In genomic region chr11:98964616-98965415, GRCm38 (mm10) we compare ENCODE assay signal across 9 mouse cellular contexts. TPM values are rescaled to one million over a fixed set of nuclear protein-coding genes. Genes with fewer than 3 reads are reported as not detected.
DNase-seq lines count a peak whose midpoint lies in the region; ATAC-seq and TF ChIP-seq lines count a peak whose summit lies in the region.
"Had no signal": no experiment of that assay in that cellular context is flagged by ENCODE, and none has a peak within 500 bp of the region (broad histone marks: within the 10 kb centered on the region; RNA-seq: fewer than 3 reads in every experiment).

No protein-coding gene starts in this region.

- no peaks in the 10 kb centered on the region for H3K27me3 ChIP-seq in testis, adult 2 months (ENCODE audit: control insufficient read depth, insufficient read depth, low read length)
- H3K27me3 ChIP-seq in forebrain, embryonic 16.5 days (replicated peaks; ENCODE audit: control insufficient read depth, insufficient read depth, low read length): peaks cover 12% of the 10 kb centered on the region
- H3K27me3 ChIP-seq in hindbrain, embryonic 16.5 days (replicated peaks; ENCODE audit: control insufficient read depth, insufficient read depth, low read length): no peaks in the 10 kb centered on the region

- no peak for DNase-seq in testis, postnatal 10 days (ENCODE audit: low spot score)
- peak; percentile 21 to 39 for DNase-seq in lung, postnatal 4 days
- DNase-seq in thymus, postnatal 4 days: peak; percentile 76
- DNase-seq in layer of hippocampus, postnatal 36 days: no peak
- no peak for DNase-seq in T-cell, adult 2 months (ENCODE audit: low spot score)

- 0 out of 2 replicates have a peak overlapping the region, but pooled peaks have one; percentile 25 for H3K4me3 ChIP-seq in testis, adult 2 months (ENCODE audit: control insufficient read depth, low read depth, low read length)
- no peak overlapping the region for H3K4me3 ChIP-seq in forebrain, embryonic 16.5 days (replicated peaks; ENCODE audit: low read length)
- no peak overlapping the region for H3K4me3 ChIP-seq in hindbrain, embryonic 16.5 days (ENCODE audit: low read length)

- peaks cover 52% of the 10 kb centered on the region for H3K4me1 ChIP-seq in testis, adult 2 months (ENCODE audit: control insufficient read depth, insufficient read depth, low read length)
- peaks cover 98% of the 10 kb centered on the region for H3K4me1 ChIP-seq in forebrain, embryonic 16.5 days (replicated peaks; ENCODE audit: control insufficient read depth, insufficient read depth, low read length)
- peaks cover 93% of the 10 kb centered on the region for H3K4me1 ChIP-seq in hindbrain, embryonic 16.5 days (ENCODE audit: control insufficient read depth, insufficient read depth, low read depth, low read length)

- H3K36me3 ChIP-seq in testis, adult 2 months (ENCODE audit: control insufficient read depth, insufficient read depth, low read length): no peaks in the 10 kb centered on the region
- no peaks in the 10 kb centered on the region for H3K36me3 ChIP-seq in forebrain, embryonic 16.5 days (ENCODE audit: control insufficient read depth, insufficient read depth)
- H3K36me3 ChIP-seq in hindbrain, embryonic 16.5 days (ENCODE audit: control insufficient read depth, insufficient read depth, low read length): no peaks in the 10 kb centered on the region

- TF ChIP-seq CTCF in testis, adult 2 months (IDR thresholded peaks at IDR 0.05; ENCODE audit: control insufficient read depth, insufficient read depth, insufficient replicate concordance, low read depth, low read length): no peak

- WGBS in forebrain, embryonic 16.5 days: 22% methylated on average over 15 of the region's 15 CpGs
- WGBS in hindbrain, embryonic 16.5 days: 17% methylated on average over 15 of the region's 15 CpGs

- H3K9ac ChIP-seq in forebrain, embryonic 16.5 days (replicated peaks; ENCODE audit: low read depth, low read length): peak overlapping the region; percentile 61; the same call in 1 of the 2 replicates
- H3K9ac ChIP-seq in hindbrain, embryonic 16.5 days (ENCODE audit: low read depth, low read length): peak overlapping the region; percentile 44

- no peak for ATAC-seq in forebrain, embryonic 16.5 days
- no peak for ATAC-seq in hindbrain, embryonic 16.5 days

- H3K9me3 ChIP-seq in forebrain, embryonic 16.5 days (ENCODE audit: control insufficient read depth, low read length): no peaks in the 10 kb centered on the region
- H3K9me3 ChIP-seq in hindbrain, embryonic 16.5 days (ENCODE audit: control insufficient read depth, low read length): no peaks in the 10 kb centered on the region

- TF ChIP-seq POLR2A in testis, adult 2 months (IDR thresholded peaks at IDR 0.05; ENCODE audit: control insufficient read depth, low read depth, low read length): no peak

- H3K27ac ChIP-seq in testis, adult 2 months (ENCODE audit: control insufficient read depth, insufficient read depth, low read depth, low read length): peak overlapping the region; percentile 33
- 0 out of 2 replicates have a peak overlapping the region, but pooled peaks have one; percentile 13 for H3K27ac ChIP-seq in forebrain, embryonic 16.5 days (ENCODE audit: low read length)
- H3K27ac ChIP-seq in hindbrain, embryonic 16.5 days (ENCODE audit: low read depth, low read length): peak overlapping the region; percentile 71

- peak overlapping the region; percentile 99 for H3K4me2 ChIP-seq in forebrain, embryonic 16.5 days (ENCODE audit: low read length)
- H3K4me2 ChIP-seq in hindbrain, embryonic 16.5 days (ENCODE audit: low read length): peak overlapping the region; percentile 99

RNA-seq across cellular contexts. Expression of gene Gjd3, which starts 18.0 kb away (rescaled TPM):
- 13.6 and 23.8 TPM in 2 replicates for polyA plus RNA-seq in testis, adult 2 months (2012; rRNA removed)
- polyA plus RNA-seq in forebrain, embryonic 16.5 days (2015; fragmentation: Nextera tagmentation; extraction: Ambion mirVana): 0.51 and 1.0 TPM in 2 replicates
- 2.0 and 3.0 TPM in 2 replicates for polyA plus RNA-seq in hindbrain, embryonic 16.5 days (2015; fragmentation: Nextera tagmentation; extraction: Ambion mirVana)
- 1 to 10 TPM in 1 of 2 experiments, under 1 TPM in 1; 0.96 to 1.1 TPM for total RNA-seq in layer of hippocampus, postnatal 36 days (2021)
- total RNA-seq: adrenal gland, postnatal 36 days had no signal

RNA-seq across cellular contexts. Expression of gene Rara, which starts 37.2 kb away (rescaled TPM):
- 18.7 and 20.1 TPM in 2 replicates for polyA plus RNA-seq in testis, adult 2 months (2012; rRNA removed)
- polyA plus RNA-seq in forebrain, embryonic 16.5 days (2015; fragmentation: Nextera tagmentation; extraction: Ambion mirVana): 9.5 and 10.6 TPM in 2 replicates
- 12.1 and 16.7 TPM in 2 replicates for polyA plus RNA-seq in hindbrain, embryonic 16.5 days (2015; fragmentation: Nextera tagmentation; extraction: Ambion mirVana)
- total RNA-seq in layer of hippocampus, postnatal 36 days (2021): 10 to 100 TPM; 18.5 to 18.7 TPM

RNA-seq across cellular contexts. Expression of gene Cdc6, which starts 57.2 kb away (rescaled TPM):
- polyA plus RNA-seq in testis, adult 2 months (2012; rRNA removed): 2.5 and 2.9 TPM in 2 replicates
- polyA plus RNA-seq in forebrain, embryonic 16.5 days (2015; fragmentation: Nextera tagmentation; extraction: Ambion mirVana): 10.3 and 10.9 TPM in 2 replicates
- polyA plus RNA-seq in hindbrain, embryonic 16.5 days (2015; fragmentation: Nextera tagmentation; extraction: Ambion mirVana): 4.6 and 6.3 TPM in 2 replicates
- total RNA-seq in layer of hippocampus, postnatal 36 days (2021): under 1 TPM; 0.50 to 0.88 TPM

RNA-seq across cellular contexts. Expression of gene Top2a, which starts 59.2 kb away (rescaled TPM):
- polyA plus RNA-seq in testis, adult 2 months (2012; rRNA removed): 19.4 and 20.4 TPM in 2 replicates
- 97.6 and 121 TPM in 2 replicates for polyA plus RNA-seq in forebrain, embryonic 16.5 days (2015; fragmentation: Nextera tagmentation; extraction: Ambion mirVana)
- 33.1 and 44.9 TPM in 2 replicates for polyA plus RNA-seq in hindbrain, embryonic 16.5 days (2015; fragmentation: Nextera tagmentation; extraction: Ambion mirVana)
- total RNA-seq in layer of hippocampus, postnatal 36 days (2021): 1 to 10 TPM; 2.7 to 3.3 TPM

Comparison
In these comparisons a context has a peak if more than half of its experiments do, and no peak if none do; other contexts are left out.
1. H3K27ac ChIP-seq: peak in every context shown above with its lines; median percentile 71 in hindbrain, embryonic 16.5 days; 33 in testis, adult 2 months; 13 in forebrain, embryonic 16.5 days.
2. DNase-seq: peak in lung, postnatal 4 days (2 of 2) and thymus, postnatal 4 days (single experiment); none in testis, postnatal 10 days (single experiment), layer of hippocampus, postnatal 36 days (0 of 2) and T-cell, adult 2 months (single experiment).